Comparison of ENCODE assay signal across 25 mouse cellular contexts in the genomic region with DNA sequence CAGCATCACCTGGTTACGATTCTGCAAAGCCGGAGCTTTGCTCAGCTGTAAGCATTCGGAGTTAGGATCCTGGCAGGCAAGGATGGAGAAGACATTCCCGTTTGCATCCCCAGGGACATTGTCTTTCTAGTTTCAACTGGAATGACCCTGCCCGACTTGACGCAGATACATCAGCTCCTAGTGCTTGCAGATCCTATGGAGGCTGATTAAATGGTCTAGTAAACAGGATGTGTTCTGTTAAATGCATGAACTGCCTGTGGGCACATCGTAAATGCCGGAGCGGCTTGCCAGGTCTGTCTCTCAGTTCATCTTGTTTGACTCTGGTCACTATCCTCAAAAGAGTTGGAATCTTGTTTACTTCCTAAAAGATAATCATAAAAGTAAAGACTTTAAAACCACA. TPM values are rescaled to one million over a fixed set of nuclear protein-coding genes. Genes with fewer than 3 reads are reported as not detected.
A peak's percentile ranks its signal among the peaks of the same experiment; 100 is the strongest.
DNase-seq lines count a peak whose midpoint lies in the region; ATAC-seq lines count a peak whose summit lies in the region.
"Had no signal": no experiment of that assay in that cellular context is flagged by ENCODE, and none has a peak within 500 bp of the region (broad histone marks: within the 10 kb centered on the region; RNA-seq: fewer than 3 reads in every experiment).

No protein-coding gene starts in this region.

- H3K4me2 ChIP-seq in heart, embryonic 16.5 days (ENCODE audit: low read depth, low read length) = peak overlapping the region; percentile 26; the same call in 1 of the 2 replicates
- 0 out of 2 replicates have a peak overlapping the region, but pooled peaks have one; percentile 0 for H3K4me2 ChIP-seq in limb, embryonic 13.5 days (replicated peaks)
- no peak overlapping the region for H3K4me2 ChIP-seq in midbrain, embryonic 14.5 days (ENCODE audit: low read length)
- no peak overlapping the region for H3K4me2 ChIP-seq in midbrain, embryonic 16.5 days (ENCODE audit: low read length)
- H3K4me2 ChIP-seq: embryonic facial prominence, embryonic 15.5 days; lung, embryonic 15.5 days; midbrain, embryonic 15.5 days; neural tube, embryonic 15.5 days had no signal

- H3K4me3 ChIP-seq in heart, embryonic 16.5 days (ENCODE audit: low read length) = peak overlapping the region; percentile 1; the same call in 1 of the 2 replicates
- H3K4me3 ChIP-seq in limb, embryonic 13.5 days = no peak overlapping the region
- no peak overlapping the region for H3K4me3 ChIP-seq in limb, embryonic 10.5 days
- no peak overlapping the region for H3K4me3 ChIP-seq in midbrain, embryonic 14.5 days (replicated peaks; ENCODE audit: low read depth, low read length)
- H3K4me3 ChIP-seq in midbrain, embryonic 16.5 days (ENCODE audit: low read depth, low read length) = no peak overlapping the region
- H3K4me3 ChIP-seq: embryonic facial prominence, embryonic 15.5 days; forebrain, embryonic 10.5 days; hindbrain, embryonic 10.5 days; lung, embryonic 15.5 days; megakaryocyte, embryonic 14.5 days; midbrain, embryonic 15.5 days; neural tube, embryonic 15.5 days had no signal

- no peaks in the 10 kb centered on the region for H3K36me3 ChIP-seq in heart, embryonic 16.5 days (ENCODE audit: control insufficient read depth, insufficient read depth)
- H3K36me3 ChIP-seq in limb, embryonic 13.5 days = no peaks in the 10 kb centered on the region
- H3K36me3 ChIP-seq in limb, embryonic 10.5 days = no peaks in the 10 kb centered on the region
- no peaks in the 10 kb centered on the region for H3K36me3 ChIP-seq in midbrain, embryonic 14.5 days (ENCODE audit: control insufficient read depth, insufficient read depth, low read length)
- H3K36me3 ChIP-seq in midbrain, embryonic 16.5 days (ENCODE audit: control insufficient read depth, insufficient read depth, low read length) = no peaks in the 10 kb centered on the region
- H3K36me3 ChIP-seq: embryonic facial prominence, embryonic 15.5 days; forebrain, embryonic 10.5 days; hindbrain, embryonic 10.5 days; lung, embryonic 15.5 days; midbrain, embryonic 15.5 days; neural tube, embryonic 15.5 days had no signal

- WGBS in heart, embryonic 16.5 days = 68% methylated on average over 9 of the region's 9 CpGs
- WGBS in limb, embryonic 13.5 days = 23% methylated on average over 9 of the region's 9 CpGs
- WGBS in limb, embryonic 10.5 days = 49% methylated on average over 9 of the region's 9 CpGs
- 73% methylated on average over 9 of the region's 9 CpGs for WGBS in midbrain, embryonic 14.5 days
- 71% methylated on average over 9 of the region's 9 CpGs for WGBS in midbrain, embryonic 16.5 days

- H3K4me1 ChIP-seq in heart, embryonic 16.5 days (ENCODE audit: control insufficient read depth, insufficient read depth, low read length) = peaks cover 8% of the 10 kb centered on the region
- H3K4me1 ChIP-seq in limb, embryonic 13.5 days = no peaks in the 10 kb centered on the region
- peaks cover 5% of the 10 kb centered on the region; the same call in 1 of the 2 replicates for H3K4me1 ChIP-seq in limb, embryonic 10.5 days
- no peaks in the 10 kb centered on the region for H3K4me1 ChIP-seq in midbrain, embryonic 14.5 days (ENCODE audit: control insufficient read depth, insufficient read depth, low read length)
- no peaks in the 10 kb centered on the region for H3K4me1 ChIP-seq in midbrain, embryonic 16.5 days (ENCODE audit: control insufficient read depth, insufficient read depth, low read length)
- H3K4me1 ChIP-seq: embryonic facial prominence, embryonic 15.5 days; megakaryocyte, embryonic 14.5 days; midbrain, embryonic 15.5 days; neural tube, embryonic 15.5 days had no signal

- H3K27me3 ChIP-seq in heart, embryonic 16.5 days (ENCODE audit: control insufficient read depth, insufficient read depth, low read length) = no peaks in the 10 kb centered on the region
- H3K27me3 ChIP-seq in limb, embryonic 13.5 days = no peaks in the 10 kb centered on the region
- no peaks in the 10 kb centered on the region for H3K27me3 ChIP-seq in limb, embryonic 10.5 days (ENCODE audit: low read depth, poor library complexity, severe bottlenecking)
- H3K27me3 ChIP-seq in midbrain, embryonic 14.5 days (ENCODE audit: control insufficient read depth, insufficient read depth, low read length) = no peaks in the 10 kb centered on the region
- H3K27me3 ChIP-seq in midbrain, embryonic 16.5 days (ENCODE audit: control insufficient read depth, insufficient read depth, low read depth, low read length) = no peaks in the 10 kb centered on the region
- H3K27me3 ChIP-seq: embryonic facial prominence, embryonic 15.5 days; lung, embryonic 15.5 days; megakaryocyte, embryonic 14.5 days; midbrain, embryonic 15.5 days; neural tube, embryonic 15.5 days; Patski had no signal

- intact Hi-C loops in heart, postnatal 36 days (cut with DNase I) = loop anchor here (2.0 kb wide), 1 partner anchor 23 kb away; no protein-coding TSS in a partner anchor

- H3K9me3 ChIP-seq in heart, embryonic 16.5 days (replicated peaks; ENCODE audit: control insufficient read depth, low read length) = no peaks in the 10 kb centered on the region
- H3K9me3 ChIP-seq in limb, embryonic 13.5 days = no peaks in the 10 kb centered on the region
- H3K9me3 ChIP-seq in limb, embryonic 10.5 days (replicated peaks) = no peaks in the 10 kb centered on the region
- H3K9me3 ChIP-seq in midbrain, embryonic 14.5 days (ENCODE audit: control insufficient read depth, low read length) = no peaks in the 10 kb centered on the region
- no peaks in the 10 kb centered on the region for H3K9me3 ChIP-seq in midbrain, embryonic 16.5 days (replicated peaks; ENCODE audit: control insufficient read depth, low read length, poor library complexity, severe bottlenecking)
- H3K9me3 ChIP-seq: embryonic facial prominence, embryonic 15.5 days; forebrain, embryonic 10.5 days; hindbrain, embryonic 10.5 days; lung, embryonic 15.5 days; midbrain, embryonic 15.5 days; neural tube, embryonic 15.5 days had no signal

- peak overlapping the region; percentile 48; the same call in 1 of the 2 replicates for H3K27ac ChIP-seq in heart, embryonic 16.5 days (ENCODE audit: low read length)
- no peak overlapping the region for H3K27ac ChIP-seq in limb, embryonic 13.5 days
- no peak overlapping the region for H3K27ac ChIP-seq in limb, embryonic 10.5 days
- no peak overlapping the region for H3K27ac ChIP-seq in midbrain, embryonic 14.5 days (replicated peaks; ENCODE audit: low read depth, low read length)
- no peak overlapping the region for H3K27ac ChIP-seq in midbrain, embryonic 16.5 days (ENCODE audit: low read length)
- H3K27ac ChIP-seq: embryonic facial prominence, embryonic 15.5 days; forebrain, embryonic 10.5 days; hindbrain, embryonic 10.5 days; hindbrain, postnatal 0 days; lung, embryonic 15.5 days; midbrain, embryonic 15.5 days; neural tube, embryonic 15.5 days had no signal

- DNase-seq in embryo, embryonic 10 days (ENCODE audit: low spot score) = peak; percentile 15
- DNase-seq in embryo, embryonic 11 days = no peak
- DNase-seq in heart, postnatal 36 days = no peak
- DNase-seq in limb, embryonic 10.5 days (ENCODE audit: low spot score) = no peak
- DNase-seq in midbrain, embryonic 14.5 days = peak; percentile 23
- DNase-seq: adrenal gland, postnatal 10 days; cerebellum, adult 9-11 months; forebrain, postnatal 0 days; gastrocnemius, postnatal 10 days; right cerebral cortex, postnatal 25 days; thymus, postnatal 36 days had no signal

- no peak for ATAC-seq in heart, embryonic 16.5 days (replicated peaks; ENCODE audit: extremely low read depth, insufficient read depth, low FRiP score)
- no peak for ATAC-seq in limb, embryonic 13.5 days (ENCODE audit: low FRiP score, low read depth)
- no peak for ATAC-seq in midbrain, embryonic 14.5 days (ENCODE audit: low FRiP score, low TSS enrichment)
- no peak for ATAC-seq in midbrain, embryonic 16.5 days
- ATAC-seq: activated CD4-positive, CD25-positive, alpha-beta regulatory T cell, adult 4 months; forebrain, postnatal 0 days; hindbrain, postnatal 0 days; intestine, postnatal 0 days; midbrain, embryonic 15.5 days; Patski had no signal

- no peak overlapping the region for H3K9ac ChIP-seq in heart, embryonic 16.5 days (ENCODE audit: low read length)
- H3K9ac ChIP-seq in limb, embryonic 13.5 days = no peak overlapping the region
- H3K9ac ChIP-seq in midbrain, embryonic 14.5 days (replicated peaks; ENCODE audit: low read length) = no peak overlapping the region
- no peak overlapping the region for H3K9ac ChIP-seq in midbrain, embryonic 16.5 days (ENCODE audit: low read depth, low read length)
- H3K9ac ChIP-seq: embryonic facial prominence, embryonic 15.5 days; forebrain, postnatal 0 days; lung, embryonic 15.5 days; midbrain, embryonic 15.5 days; neural tube, embryonic 15.5 days had no signal

RNA-seq across cellular contexts. Expression of a gene that starts 31.9 kb away (rescaled TPM):
- 21.5 and 26.3 TPM in 2 replicates for polyA plus RNA-seq in heart, embryonic 16.5 days (2015; fragmentation: Nextera tagmentation; extraction: Ambion mirVana)
- 100 to 1,000 TPM; 209 to 282 TPM for total RNA-seq in heart, postnatal 36 days (2021)
- 9.0 and 11.6 TPM in 2 replicates for polyA plus RNA-seq in limb, embryonic 13.5 days (2015; fragmentation: Nextera tagmentation; extraction: Ambion mirVana)
- polyA plus RNA-seq in limb, embryonic 10.5 days (2016; fragmentation: Nextera tagmentation; extraction: Ambion mirVana) = 7.2 and 10.5 TPM in 2 replicates
- 2.8 and 7.9 TPM in 2 replicates for polyA plus RNA-seq in midbrain, embryonic 14.5 days (2014; fragmentation: Nextera tagmentation; extraction: Ambion mirVana)
- 8.4 and 9.1 TPM in 2 replicates for polyA plus RNA-seq in midbrain, embryonic 16.5 days (2015; fragmentation: Nextera tagmentation; extraction: Ambion mirVana)

Comparison
In these comparisons a context has a peak if more than half of its experiments do, and no peak if none do; other contexts are left out.
1. DNase-seq: peak in embryo, embryonic 10 days (single experiment) and midbrain, embryonic 14.5 days (single experiment); none in embryo, embryonic 11 days (single experiment), heart, postnatal 36 days (0 of 2) and limb, embryonic 10.5 days (single experiment).
2. H3K4me2 ChIP-seq: peak in heart, embryonic 16.5 days (single experiment) and limb, embryonic 13.5 days (single experiment); none in midbrain, embryonic 14.5 days (single experiment) and midbrain, embryonic 16.5 days (single experiment).